Mouse (Mus musculus): ENCODE measurements at regions not wholly inside any gene's neighbourhood (a gene's known extent, or its start where the extent isn't known, plus 50 kb on each side); places are given as distances from the start of the nearest gene placed in this dataset.

DNA sequence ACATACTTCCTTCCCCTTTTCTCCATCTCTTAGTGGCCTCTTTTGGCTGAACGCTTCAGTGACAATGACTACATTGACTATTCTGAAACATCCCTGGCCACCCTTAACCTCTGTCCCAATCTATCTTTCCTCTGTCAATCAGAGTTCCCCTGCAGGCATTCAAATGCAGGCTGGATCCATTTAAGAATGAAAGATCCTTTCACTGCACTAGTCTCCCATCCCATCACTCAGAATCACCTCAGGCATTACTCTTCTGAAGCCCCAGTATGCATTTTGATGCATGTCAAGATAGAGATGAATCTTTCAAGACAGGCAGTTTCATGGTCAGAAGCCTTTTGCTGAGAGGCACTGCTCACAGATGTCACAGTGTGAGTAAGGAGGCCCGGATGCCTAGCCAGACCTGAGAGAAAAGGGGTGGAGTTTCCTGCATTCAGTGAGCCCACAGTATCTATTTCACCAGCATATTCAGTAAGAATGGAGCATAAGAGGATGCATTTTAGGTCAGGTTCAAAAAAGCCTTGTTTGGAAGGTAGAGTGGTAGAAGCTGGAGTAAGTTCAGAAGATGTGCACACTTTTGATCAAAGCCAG, 523.0 kb upstream of the Nrsn1 start:
- intact Hi-C loops (cut with DNase I): no loop called here
- TF ChIP-seq POLR2A (IDR thresholded peaks at IDR 0.05; ENCODE audit: insufficient read depth, low read depth, low read length) (no peak), CTCF (IDR thresholded peaks at IDR 0.05) (no peak), EP300 (IDR thresholded peaks at IDR 0.05; ENCODE audit: insufficient read depth, low read depth, low read length) (no peak)
- no peaks in the 10 kb centered on the region for H3K79me2 ChIP-seq (replicated peaks; ENCODE audit: control insufficient read depth, insufficient read depth, low read length)
- 48% methylated on average over 2 of the region's 2 CpGs for WGBS
- no peak overlapping the region for H3K4me3 ChIP-seq
- no peaks in the 10 kb centered on the region for H3K27me3 ChIP-seq (ENCODE audit: control insufficient read depth, insufficient read depth, low read length)
- H3K36me3 ChIP-seq (ENCODE audit: control insufficient read depth, insufficient read depth, low read length): no peaks in the 10 kb centered on the region
- DNase-seq: no peak
- no peak overlapping the region for H3K9ac ChIP-seq (ENCODE audit: low read depth, low read length)
- H3K27ac ChIP-seq: no peak overlapping the region
- H3K4me1 ChIP-seq (ENCODE audit: control insufficient read depth, insufficient read depth, low read length): no peaks in the 10 kb centered on the region

- Histone ChIP-seq H3K4me3 (no peak overlapping the region), H3K79me2 (replicated peaks; ENCODE audit: control insufficient read depth, insufficient read depth, low read length) (no peaks in the 10 kb centered on the region), H3K27ac (no peak overlapping the region), H3K9ac (ENCODE audit: low read depth, low read length) (no peak overlapping the region), H3K36me3 (ENCODE audit: control insufficient read depth, insufficient read depth, low read length) (no peaks in the 10 kb centered on the region), H3K4me1 (ENCODE audit: control insufficient read depth, insufficient read depth, low read length) (peaks cover 1% of the 10 kb centered on the region; the same call in 1 of the 2 replicates), H3K27me3 (ENCODE audit: control insufficient read depth, insufficient read depth, low read length) (no peaks in the 10 kb centered on the region)
- DNase-seq: peak in 1 of 2 experiments; percentile 14
- intact Hi-C loops (cut with DNase I): no loop called here
- 59% methylated on average over 5 of the region's 5 CpGs for WGBS
- TF ChIP-seq CTCF (IDR thresholded peaks at IDR 0.05) (no peak), POLR2A (IDR thresholded peaks at IDR 0.05; ENCODE audit: insufficient read depth, low read depth, low read length) (no peak), EP300 (IDR thresholded peaks at IDR 0.05; ENCODE audit: insufficient read depth, low read depth, low read length) (no peak)
These were observed 510.9 kb upstream of the Nrsn1 start for GRCm38 (mm10) chr13:25781161-25781560.

GRCm38 (mm10) chr13:25777706-25778105, 507.4 kb upstream of the Nrsn1 start:
- intact Hi-C loops (cut with DNase I): no loop called here
- H3K27me3 ChIP-seq (ENCODE audit: control insufficient read depth, insufficient read depth, low read length): no peaks in the 10 kb centered on the region
- H3K4me3 ChIP-seq: no peak overlapping the region
- WGBS: 51% methylated on average over 3 of the region's 3 CpGs
- peak overlapping the region; percentile 55 for H3K27ac ChIP-seq
- peak; percentile 18 to 63 for DNase-seq
- H3K4me1 ChIP-seq (ENCODE audit: control insufficient read depth, insufficient read depth, low read length): peaks cover 1% of the 10 kb centered on the region; the same call in 1 of the 2 replicates
- no peak for TF ChIP-seq EP300 (IDR thresholded peaks at IDR 0.05; ENCODE audit: insufficient read depth, low read depth, low read length)
- no peak for TF ChIP-seq POLR2A (IDR thresholded peaks at IDR 0.05; ENCODE audit: insufficient read depth, low read depth, low read length)
- no peak for TF ChIP-seq CTCF (IDR thresholded peaks at IDR 0.05)
- no peaks in the 10 kb centered on the region for H3K79me2 ChIP-seq (replicated peaks; ENCODE audit: control insufficient read depth, insufficient read depth, low read length)
- no peak overlapping the region for H3K9ac ChIP-seq (ENCODE audit: low read depth, low read length)
- H3K36me3 ChIP-seq (ENCODE audit: control insufficient read depth, insufficient read depth, low read length): no peaks in the 10 kb centered on the region

DNA sequence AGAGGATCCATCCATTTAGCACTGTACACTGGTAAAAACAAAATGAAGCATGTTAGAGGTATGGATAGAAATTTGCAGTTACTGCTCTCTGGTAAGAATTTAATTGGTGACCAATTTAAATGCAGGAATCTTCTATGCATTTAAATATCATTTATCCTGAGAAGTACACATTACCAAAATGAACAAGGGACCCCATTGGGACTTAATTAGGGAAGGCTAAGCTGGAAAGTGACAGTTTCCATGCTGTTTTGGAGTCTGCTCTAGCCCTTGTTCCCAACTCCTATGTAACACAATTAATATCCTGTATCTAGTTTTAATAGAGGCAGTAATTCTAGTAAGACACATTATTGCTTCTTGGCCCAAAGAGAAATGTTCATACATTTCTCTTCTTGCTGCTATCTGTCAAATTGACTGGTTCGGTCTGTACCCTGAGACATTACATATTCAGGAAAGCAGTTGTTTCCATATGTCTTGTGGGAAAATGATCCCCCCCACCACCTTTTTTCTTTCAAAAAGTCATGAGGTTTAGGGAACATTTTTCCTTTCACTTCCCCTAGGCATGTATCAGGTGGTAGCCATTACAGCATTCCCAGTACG, 504.4 kb upstream of the Nrsn1 start:
- no peak overlapping the region for H3K9ac ChIP-seq (ENCODE audit: low read depth, low read length)
- no peaks in the 10 kb centered on the region for H3K36me3 ChIP-seq (ENCODE audit: control insufficient read depth, insufficient read depth, low read length)
- H3K27ac ChIP-seq: no peak overlapping the region
- no peaks in the 10 kb centered on the region for H3K79me2 ChIP-seq (replicated peaks; ENCODE audit: control insufficient read depth, insufficient read depth, low read length)
- H3K4me3 ChIP-seq: no peak overlapping the region
- H3K4me1 ChIP-seq (ENCODE audit: control insufficient read depth, insufficient read depth, low read length): peaks cover 1% of the 10 kb centered on the region; the same call in 1 of the 2 replicates
- no peak for TF ChIP-seq CTCF (IDR thresholded peaks at IDR 0.05)
- TF ChIP-seq POLR2A (IDR thresholded peaks at IDR 0.05; ENCODE audit: insufficient read depth, low read depth, low read length): no peak
- no peak for TF ChIP-seq EP300 (IDR thresholded peaks at IDR 0.05; ENCODE audit: insufficient read depth, low read depth, low read length)
- DNase-seq: no peak
- 93% methylated on average over 2 of the region's 2 CpGs for WGBS
- intact Hi-C loops (cut with DNase I): no loop called here
- no peaks in the 10 kb centered on the region for H3K27me3 ChIP-seq (ENCODE audit: control insufficient read depth, insufficient read depth, low read length)

DNA sequence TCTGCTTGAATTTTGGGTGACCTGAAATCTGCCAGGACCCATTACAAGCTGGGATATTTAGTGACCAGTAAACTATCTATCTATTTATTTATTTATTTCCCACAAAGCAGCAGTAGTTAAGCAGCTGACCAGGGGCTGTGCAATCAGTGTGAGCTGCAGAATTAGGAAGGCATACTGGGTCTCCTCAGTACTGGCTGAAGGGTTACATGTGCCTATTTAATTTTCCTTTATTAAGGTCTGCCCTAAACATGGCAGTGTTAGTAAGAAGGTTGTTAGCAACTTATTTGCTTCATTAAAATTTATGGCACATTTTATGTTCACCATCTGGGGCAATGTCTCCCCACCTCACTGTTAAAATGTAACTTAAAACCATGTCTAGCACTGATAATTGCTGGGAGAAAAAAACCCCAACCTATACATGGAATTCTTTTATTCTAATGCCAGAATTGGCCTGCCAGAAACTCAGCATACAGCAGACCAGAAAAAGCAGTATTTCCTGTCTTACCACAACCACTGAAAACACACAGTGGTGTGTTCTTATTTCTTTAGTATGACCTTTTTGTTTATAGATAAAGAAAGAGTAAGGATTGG, 484.3 kb upstream of the Nrsn1 start:
- DNase-seq: no peak
- no peaks in the 10 kb centered on the region for H3K27me3 ChIP-seq (ENCODE audit: control insufficient read depth, insufficient read depth, low read length)
- intact Hi-C loops (cut with DNase I): no loop called here
- no peaks in the 10 kb centered on the region for H3K4me1 ChIP-seq (ENCODE audit: control insufficient read depth, insufficient read depth, low read length)
- H3K36me3 ChIP-seq (ENCODE audit: control insufficient read depth, insufficient read depth, low read length): no peaks in the 10 kb centered on the region
- no peak overlapping the region for H3K4me3 ChIP-seq
- H3K79me2 ChIP-seq (replicated peaks; ENCODE audit: control insufficient read depth, insufficient read depth, low read length): no peaks in the 10 kb centered on the region
- H3K27ac ChIP-seq: no peak overlapping the region
- TF ChIP-seq EP300 (IDR thresholded peaks at IDR 0.05; ENCODE audit: insufficient read depth, low read depth, low read length) (no peak), CTCF (IDR thresholded peaks at IDR 0.05) (no peak), POLR2A (IDR thresholded peaks at IDR 0.05; ENCODE audit: insufficient read depth, low read depth, low read length) (no peak)
- no peak overlapping the region for H3K9ac ChIP-seq (ENCODE audit: low read depth, low read length)

GRCm38 (mm10) chr13:25751409-25751777, 481.1 kb upstream of the Nrsn1 start:
- no peak for TF ChIP-seq EP300 (IDR thresholded peaks at IDR 0.05; ENCODE audit: insufficient read depth, low read depth, low read length)
- no peak for TF ChIP-seq POLR2A (IDR thresholded peaks at IDR 0.05; ENCODE audit: insufficient read depth, low read depth, low read length)
- TF ChIP-seq CTCF (IDR thresholded peaks at IDR 0.05): no peak
- Histone ChIP-seq H3K79me2 (replicated peaks; ENCODE audit: control insufficient read depth, insufficient read depth, low read length) (no peaks in the 10 kb centered on the region), H3K27ac (no peak overlapping the region; the same call in 1 of the 2 replicates), H3K9ac (ENCODE audit: low read depth, low read length) (no peak overlapping the region), H3K4me3 (no peak overlapping the region), H3K27me3 (ENCODE audit: control insufficient read depth, insufficient read depth, low read length) (no peaks in the 10 kb centered on the region), H3K4me1 (ENCODE audit: control insufficient read depth, insufficient read depth, low read length) (no peaks in the 10 kb centered on the region), H3K36me3 (ENCODE audit: control insufficient read depth, insufficient read depth, low read length) (no peaks in the 10 kb centered on the region)
- 68% methylated on average over 4 of the region's 4 CpGs for WGBS
- intact Hi-C loops (cut with DNase I): no loop called here
- no peak for DNase-seq
